Mouse (Mus musculus) neural tube, embryonic 12.5 days (tissue): ENCODE measurements around the gene 4932438A13Rik. TPM values are rescaled to one million over a fixed set of nuclear protein-coding genes. Genes with fewer than 3 reads are reported as not detected.

Source experiments
- ATAC-seq: fragments of 200-750 bp; cut with Nextera tagmentation; 2 replicates; pipeline ENCODE4 v1.8.0; 2017; ENCODE audit warnings: low read depth, mild to moderate bottlenecking, moderate TSS enrichment, moderate library complexity; ENCODE audit not compliant: low FRiP score
- H3K27ac ChIP-seq: fragments of 300-500 bp; sonication (generic); 2 replicates; pipeline ENCODE4 v1.5.1; 2016
- H3K27me3 ChIP-seq: fragments of 300-500 bp; sonication (generic); replicated peaks from 2 replicates; pipeline ENCODE4 v1.6.1; 2016; ENCODE audit warnings: mild to moderate bottlenecking
- H3K36me3 ChIP-seq: fragments of 300-500 bp; sonication (generic); 2 replicates; pipeline ENCODE4 v1.6.1; 2016; ENCODE audit warnings: mild to moderate bottlenecking
- H3K4me1 ChIP-seq: fragments of 300-500 bp; sonication (generic); 2 replicates; pipeline ENCODE4 v1.6.1; 2016
- H3K4me2 ChIP-seq: fragments of 300-500 bp; sonication (generic); replicated peaks from 2 replicates; pipeline ENCODE4 v1.6.1; 2016; ENCODE audit warnings: mild to moderate bottlenecking
- H3K4me3 ChIP-seq: fragments of 300-500 bp; sonication (generic); 2 replicates; pipeline ENCODE4 v1.5.1; 2016
- H3K9ac ChIP-seq: fragments of 300-500 bp; sonication (generic); 2 replicates; pipeline ENCODE4 v1.6.1; 2016; ENCODE audit warnings: mild to moderate bottlenecking
- H3K9me3 ChIP-seq: fragments of 300-500 bp; sonication (generic); 2 replicates; pipeline ENCODE4 v1.6.1; 2016; ENCODE audit warnings: mild to moderate bottlenecking
- WGBS: fragments of 180-500 bp; shearing (Covaris S2); methylation state at CpG from one replicate; pipeline ENCODE4 v1.1.7; 2016; 5-methylcytosine and 5-hydroxymethylcytosine counted together
- polyA plus RNA-seq: library from polyadenylated mRNA; unstranded; fragments of >200 nt; fragmentation: Nextera tagmentation; extraction: Ambion mirVana; gene quantifications from 2 replicates; pipeline ENCODE4 v1.2.1, GENCODE M21; 2016

The 4932438A13Rik gene
- 48.9 and 49.6 TPM in 2 replicates for polyA plus RNA-seq

- WGBS = under 1% methylated on average over 38 of the region's 38 CpGs
- 0 out of 2 replicates have a peak, but pooled peaks cover 5% of the 10 kb centered on the region for H3K36me3 ChIP-seq
- no peaks in the 10 kb centered on the region for H3K27me3 ChIP-seq
- H3K9me3 ChIP-seq = peaks cover 2% of the 10 kb centered on the region; the same call in 1 of the 2 replicates
- peak; percentile 99 for ATAC-seq
- H3K27ac ChIP-seq = peak within 1 kb of the TSS; percentile 38; the same call in 1 of the 2 replicates
- peaks cover 7% of the 10 kb centered on the region for H3K4me1 ChIP-seq
- H3K4me2 ChIP-seq = peak within 1 kb of the TSS; percentile 71
- H3K9ac ChIP-seq = peak within 1 kb of the TSS; percentile 85
- peak within 1 kb of the TSS; percentile 84 for H3K4me3 ChIP-seq
These were observed at the start of gene 4932438A13Rik for GRCm38 (mm10) chr3:36862721-36863275. 4932438A13Rik (plus strand) TSS chr3:36863104.

DNA sequence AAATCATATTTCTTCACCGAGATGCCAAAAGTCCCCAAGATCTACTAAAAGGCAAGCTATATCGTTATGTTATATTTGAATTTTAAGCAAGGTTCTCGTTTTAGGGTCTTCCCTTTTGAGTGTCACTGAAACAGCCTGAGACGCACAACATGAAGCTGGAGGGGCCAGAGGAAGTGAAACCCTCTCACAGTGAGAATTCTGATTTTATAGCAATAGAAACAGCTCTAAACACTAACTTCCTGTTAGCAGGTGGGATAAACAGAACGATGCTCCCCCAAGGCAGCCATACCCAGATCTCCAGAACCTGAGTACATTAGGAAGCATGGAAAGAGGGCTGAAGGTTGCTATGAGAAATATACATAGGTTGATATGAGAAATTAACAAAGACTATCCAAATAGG lies 46.3 kb upstream of the 4932438A13Rik start:
- H3K36me3 ChIP-seq = no peaks in the 10 kb centered on the region
- no peaks in the 10 kb centered on the region for H3K9me3 ChIP-seq
- no peak overlapping the region for H3K4me2 ChIP-seq
- H3K9ac ChIP-seq = no peak overlapping the region
- H3K4me3 ChIP-seq = no peak overlapping the region
- no peak overlapping the region for H3K27ac ChIP-seq
- 90% methylated on average over 5 of the region's 5 CpGs for WGBS
- no peaks in the 10 kb centered on the region for H3K4me1 ChIP-seq
- ATAC-seq = no peak
- no peaks in the 10 kb centered on the region for H3K27me3 ChIP-seq

DNA sequence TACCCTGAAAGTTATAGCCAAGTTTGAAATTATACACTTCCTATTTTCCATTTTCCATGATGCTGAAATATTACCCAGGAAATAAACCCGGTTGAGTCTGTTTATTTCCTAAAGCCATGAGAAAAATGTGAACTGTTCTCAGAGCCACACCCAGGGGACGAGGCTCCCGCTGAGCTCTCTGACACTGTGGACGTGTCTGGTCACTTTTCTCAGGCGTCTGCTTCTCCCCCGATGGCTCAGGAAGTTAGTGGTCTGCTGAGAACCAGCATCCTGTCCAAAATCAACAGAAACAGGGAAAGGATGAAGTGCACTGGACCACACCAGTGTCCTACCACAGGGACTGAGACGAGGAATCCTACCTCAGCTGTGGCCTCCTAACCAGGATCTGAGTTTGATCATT lies 43.5 kb upstream of the 4932438A13Rik start:
- Histone ChIP-seq H3K27me3 (no peaks in the 10 kb centered on the region), H3K9me3 (no peaks in the 10 kb centered on the region), H3K4me1 (no peaks in the 10 kb centered on the region), H3K36me3 (no peaks in the 10 kb centered on the region), H3K4me3 (no peak overlapping the region), H3K9ac (no peak overlapping the region), H3K4me2 (no peak overlapping the region), H3K27ac (no peak overlapping the region)
- WGBS = 65% methylated on average over 7 of the region's 7 CpGs
- no peak for ATAC-seq

- Histone ChIP-seq H3K27me3 (no peaks in the 10 kb centered on the region), H3K36me3 (no peaks in the 10 kb centered on the region), H3K4me2 (no peak overlapping the region), H3K4me1 (no peaks in the 10 kb centered on the region), H3K9me3 (no peaks in the 10 kb centered on the region), H3K27ac (no peak overlapping the region), H3K4me3 (no peak overlapping the region), H3K9ac (no peak overlapping the region)
- ATAC-seq = no peak
- 91% methylated on average over 9 of the region's 9 CpGs for WGBS
These were observed 41.9 kb upstream of the 4932438A13Rik start for GRCm38 (mm10) chr3:36821037-36821436.

DNA sequence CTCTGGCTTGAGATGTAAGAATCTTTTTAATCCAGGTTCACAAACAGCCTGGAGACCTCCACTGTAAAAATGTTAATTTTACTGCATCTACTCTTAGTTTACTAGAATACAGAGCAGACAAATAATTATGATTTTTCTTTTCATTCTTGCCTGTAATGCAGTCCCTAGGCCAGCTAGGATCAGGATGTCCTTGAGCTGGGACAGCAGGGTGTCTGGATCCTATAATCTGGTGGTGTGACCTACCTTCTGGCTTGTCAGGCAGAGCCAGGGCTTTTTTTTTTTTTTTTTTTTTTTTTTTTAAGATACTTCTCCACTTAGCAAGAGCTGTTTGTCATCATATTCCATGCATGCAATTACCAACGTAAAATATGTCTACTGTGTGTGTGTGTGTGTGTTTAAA lies 37.8 kb upstream of the 4932438A13Rik start:
- H3K36me3 ChIP-seq = no peaks in the 10 kb centered on the region
- H3K27ac ChIP-seq = no peak overlapping the region
- no peaks in the 10 kb centered on the region for H3K27me3 ChIP-seq
- ATAC-seq = no peak
- H3K4me2 ChIP-seq = no peak overlapping the region
- no peak overlapping the region for H3K4me3 ChIP-seq
- peaks cover 6% of the 10 kb centered on the region; the same call in 1 of the 2 replicates for H3K4me1 ChIP-seq
- no peak overlapping the region for H3K9ac ChIP-seq
- WGBS = 57% methylated on average over 1 of the region's 1 CpGs
- H3K9me3 ChIP-seq = no peaks in the 10 kb centered on the region

- Histone ChIP-seq H3K4me2 (no peak overlapping the region), H3K9me3 (no peaks in the 10 kb centered on the region), H3K4me3 (no peak overlapping the region), H3K27me3 (no peaks in the 10 kb centered on the region), H3K9ac (no peak overlapping the region), H3K27ac (no peak overlapping the region), H3K4me1 (peaks cover 6% of the 10 kb centered on the region; the same call in 1 of the 2 replicates), H3K36me3 (no peaks in the 10 kb centered on the region)
- WGBS = 87% methylated on average over 4 of the region's 4 CpGs
- no peak for ATAC-seq
These were observed 37.4 kb upstream of the 4932438A13Rik start for GRCm38 (mm10) chr3:36825554-36825953.

DNA sequence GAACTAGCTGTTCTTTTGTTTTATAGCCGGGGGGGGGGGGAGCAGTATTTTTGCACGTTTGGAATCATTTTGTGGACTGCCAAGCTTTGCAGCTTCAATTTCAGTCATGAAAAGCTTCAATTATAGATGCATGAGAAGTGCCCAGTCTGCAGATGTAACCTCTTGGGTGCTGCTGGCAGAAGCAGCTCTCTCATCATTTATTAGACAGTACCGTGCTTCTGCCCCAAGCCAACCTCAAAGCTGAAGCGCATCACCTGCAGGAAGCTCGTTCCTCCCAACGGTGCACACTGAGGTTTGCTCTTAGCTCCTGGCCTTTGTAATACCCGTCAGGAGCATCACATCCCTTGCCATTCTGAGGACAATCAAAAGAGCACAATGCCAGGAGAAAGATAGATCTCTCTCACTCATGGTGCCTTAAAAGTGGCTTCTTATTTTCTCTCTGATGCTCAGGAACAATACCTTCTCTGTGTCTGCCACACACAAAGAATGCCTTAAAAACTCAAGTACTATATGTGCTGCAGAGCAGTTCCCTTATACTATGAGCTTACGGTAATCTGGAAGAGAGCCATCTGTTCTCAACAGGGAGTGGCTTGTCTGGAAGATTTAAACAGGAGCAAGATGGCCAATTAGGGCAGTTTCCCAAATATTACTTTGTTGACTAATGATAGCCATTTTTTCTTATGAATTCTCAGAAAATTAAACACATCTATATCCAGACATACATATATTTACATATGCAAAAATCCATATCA lies 35.5 kb upstream of the 4932438A13Rik start:
- Histone ChIP-seq H3K27ac (no peak overlapping the region), H3K9ac (no peak overlapping the region), H3K4me1 (peaks cover 6% of the 10 kb centered on the region; the same call in 1 of the 2 replicates), H3K27me3 (no peaks in the 10 kb centered on the region), H3K9me3 (no peaks in the 10 kb centered on the region), H3K36me3 (no peaks in the 10 kb centered on the region), H3K4me2 (no peak overlapping the region), H3K4me3 (no peak overlapping the region)
- WGBS = 52% methylated on average over 8 of the region's 8 CpGs
- ATAC-seq = no peak

GRCm38 (mm10) chr3:36830218-36830617 lies 32.7 kb upstream of the 4932438A13Rik start:
- no peak for ATAC-seq
- Histone ChIP-seq H3K4me3 (no peak overlapping the region), H3K9me3 (no peaks in the 10 kb centered on the region), H3K36me3 (no peaks in the 10 kb centered on the region), H3K27me3 (no peaks in the 10 kb centered on the region), H3K27ac (no peak overlapping the region), H3K4me2 (no peak overlapping the region), H3K4me1 (peaks cover 6% of the 10 kb centered on the region; the same call in 1 of the 2 replicates), H3K9ac (no peak overlapping the region)
- WGBS = 93% methylated on average over 3 of the region's 3 CpGs

DNA sequence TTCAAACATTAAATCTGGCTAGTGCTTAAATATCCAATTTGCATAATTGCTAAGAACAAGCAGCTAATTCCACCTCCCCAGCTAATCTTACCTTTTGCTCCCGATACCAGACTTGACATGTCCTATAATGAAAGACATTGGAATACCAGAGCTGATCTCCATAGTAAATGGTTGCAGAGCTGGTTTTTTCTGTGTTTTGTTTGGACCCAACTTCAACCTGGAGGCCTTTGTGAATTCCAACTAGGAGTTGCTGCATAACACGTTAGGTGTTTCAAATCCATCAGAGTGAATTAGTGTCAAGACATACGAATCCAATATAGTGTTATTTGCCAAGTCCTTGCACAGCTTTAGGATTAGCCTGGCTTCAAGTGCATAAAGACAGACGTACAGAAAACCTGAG lies 28.5 kb upstream of the 4932438A13Rik start:
- H3K27me3 ChIP-seq = no peaks in the 10 kb centered on the region
- ATAC-seq = no peak
- WGBS = 87% methylated on average over 4 of the region's 4 CpGs

DNA sequence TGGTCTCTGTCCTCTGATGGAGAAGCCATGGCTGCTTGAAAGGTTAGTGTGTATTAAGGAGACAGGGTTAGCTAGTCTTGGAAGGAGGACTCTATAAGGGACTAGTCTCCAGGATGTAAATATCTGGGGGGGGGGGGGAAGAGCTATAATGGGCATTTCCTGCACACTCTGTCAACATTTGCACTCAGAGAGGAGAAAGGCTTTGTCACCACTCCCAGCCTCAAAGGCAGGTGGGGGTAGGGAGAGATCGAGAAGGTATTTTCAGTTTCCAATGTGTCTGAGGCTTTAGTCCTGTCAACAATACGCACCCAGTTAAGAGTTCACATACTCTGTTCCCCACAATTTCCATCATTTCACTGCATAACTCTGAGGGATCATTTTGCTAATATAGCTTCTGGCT lies 28.1 kb upstream of the 4932438A13Rik start:
- Histone ChIP-seq H3K36me3 (no peaks in the 10 kb centered on the region), H3K27ac (no peak overlapping the region), H3K4me1 (peaks cover 3% of the 10 kb centered on the region; the same call in 1 of the 2 replicates), H3K9ac (no peak overlapping the region), H3K27me3 (no peaks in the 10 kb centered on the region), H3K9me3 (no peaks in the 10 kb centered on the region), H3K4me3 (no peak overlapping the region), H3K4me2 (no peak overlapping the region)
- 88% methylated on average over 2 of the region's 2 CpGs for WGBS
- ATAC-seq = no peak

More for the DNA sequence above, 28.5 kb upstream of the 4932438A13Rik start:
- H3K4me2 ChIP-seq = no peak overlapping the region
- no peak overlapping the region for H3K27ac ChIP-seq
- peaks cover 3% of the 10 kb centered on the region; the same call in 1 of the 2 replicates for H3K4me1 ChIP-seq
- H3K36me3 ChIP-seq = no peaks in the 10 kb centered on the region
- H3K4me3 ChIP-seq = no peak overlapping the region
- H3K9ac ChIP-seq = no peak overlapping the region
- H3K9me3 ChIP-seq = no peaks in the 10 kb centered on the region

- peak overlapping the region; percentile 52 for H3K4me2 ChIP-seq
- no peak overlapping the region for H3K27ac ChIP-seq
- no peaks in the 10 kb centered on the region for H3K9me3 ChIP-seq
- H3K36me3 ChIP-seq = no peaks in the 10 kb centered on the region
- H3K9ac ChIP-seq = no peak overlapping the region
- H3K27me3 ChIP-seq = no peaks in the 10 kb centered on the region
- no peak overlapping the region for H3K4me3 ChIP-seq
- 28% methylated on average over 18 of the region's 18 CpGs for WGBS
- ATAC-seq = peak; percentile 70
- peaks cover 3% of the 10 kb centered on the region; the same call in 1 of the 2 replicates for H3K4me1 ChIP-seq
These were observed 27.2 kb upstream of the 4932438A13Rik start for GRCm38 (mm10) chr3:36835525-36836203.

GRCm38 (mm10) chr3:36836833-36837232 lies 26.1 kb upstream of the 4932438A13Rik start:
- no peak for ATAC-seq
- no peak overlapping the region for H3K9ac ChIP-seq

More at GRCm38 (mm10) chr3:36836833-36837232, 26.1 kb upstream of the 4932438A13Rik start:
- Histone ChIP-seq H3K4me3 (no peak overlapping the region), H3K27me3 (no peaks in the 10 kb centered on the region), H3K36me3 (no peaks in the 10 kb centered on the region), H3K27ac (no peak overlapping the region), H3K4me1 (peaks cover 3% of the 10 kb centered on the region; the same call in 1 of the 2 replicates), H3K9me3 (no peaks in the 10 kb centered on the region), H3K4me2 (no peak overlapping the region)
- WGBS = 85% methylated on average over 7 of the region's 7 CpGs
